Mouse (Mus musculus) midbrain, embryonic 14.5 days (tissue): ENCODE measurements at regions not wholly inside any gene's neighbourhood (a gene's known extent, or its start where the extent isn't known, plus 50 kb on each side); places are given as distances from the start of the nearest gene placed in this dataset.
A peak's percentile ranks its signal among the peaks of the same experiment; 100 is the strongest.

Experiments
- ATAC-seq: fragments of 200-750 bp; cut with Nextera tagmentation; 2 replicates; pipeline ENCODE4 v1.8.0; 2017; ENCODE audit warnings: moderate number of reproducible peaks, moderate library complexity; ENCODE audit not compliant: low FRiP score, low TSS enrichment
- DNase-seq: peaks from one replicate; pipeline ENCODE4 v3.0.0-alpha.2; 2015
- H3K27ac ChIP-seq: fragments of 300-500 bp; sonication (generic); replicated peaks from 2 replicates; pipeline ENCODE4 v1.5.1; 2014; ENCODE audit warnings: mild to moderate bottlenecking, low read depth, low read length, moderate library complexity
- H3K27me3 ChIP-seq: fragments of 300-500 bp; sonication (generic); 2 replicates; pipeline ENCODE4 v1.6.1; 2014; ENCODE audit warnings: low read length, control low read depth, mixed read lengths; ENCODE audit not compliant: control insufficient read depth, insufficient read depth
- H3K36me3 ChIP-seq: fragments of 300-500 bp; sonication (generic); 2 replicates; pipeline ENCODE4 v1.6.1; 2014; ENCODE audit warnings: low read length, control low read depth; ENCODE audit not compliant: control insufficient read depth, insufficient read depth
- H3K4me1 ChIP-seq: fragments of 300-500 bp; sonication (generic); 2 replicates; pipeline ENCODE4 v1.6.1; 2014; ENCODE audit warnings: mild to moderate bottlenecking, antibody characterized with exemption, low read length, control low read depth; ENCODE audit not compliant: control insufficient read depth, insufficient read depth
- H3K4me2 ChIP-seq: fragments of 300-500 bp; sonication (generic); 2 replicates; pipeline ENCODE4 v1.6.1; 2014; ENCODE audit warnings: mild to moderate bottlenecking, low read length, moderate library complexity
- H3K4me3 ChIP-seq: fragments of 300-500 bp; sonication (generic); replicated peaks from 2 replicates; pipeline ENCODE4 v1.5.1; 2014; ENCODE audit warnings: low read depth, low read length
- H3K9ac ChIP-seq: fragments of 300-500 bp; sonication (generic); replicated peaks from 2 replicates; pipeline ENCODE4 v1.6.1; 2014; ENCODE audit warnings: mild to moderate bottlenecking, low read length, moderate library complexity
- H3K9me3 ChIP-seq: fragments of 300-500 bp; sonication (generic); 2 replicates; pipeline ENCODE4 v1.6.1; 2016; ENCODE audit warnings: low read length, control low read depth, mixed read lengths; ENCODE audit not compliant: control insufficient read depth
- WGBS: fragments of 180-500 bp; shearing (Covaris S2); extraction: QIAGEN DNeasy Blood & Tissue Kit; methylation state at CpG from one replicate; pipeline ENCODE4 v1.1.7; 2014; 5-methylcytosine and 5-hydroxymethylcytosine counted together

DNA sequence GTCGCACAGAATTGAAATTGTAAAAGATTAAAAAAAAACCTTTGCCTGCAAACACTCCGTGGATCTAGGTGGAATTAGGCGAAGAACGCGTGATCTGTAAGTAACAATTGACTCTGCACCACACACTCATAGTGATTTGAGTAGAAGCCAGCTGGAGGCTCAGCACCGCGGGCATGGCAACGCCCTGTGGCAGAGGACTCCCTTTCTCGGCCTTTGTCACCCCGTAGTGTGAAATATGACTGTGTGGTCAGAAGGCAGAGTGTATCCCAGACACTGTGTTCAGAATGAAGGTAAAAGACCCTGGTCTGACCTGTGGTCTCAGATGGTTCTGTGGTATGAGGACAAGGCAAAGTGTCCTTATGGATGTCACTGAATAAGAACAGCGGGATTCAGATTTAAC, 183.0 kb upstream of the Zpld1 start:
- no peak overlapping the region for H3K9ac ChIP-seq
- no peaks in the 10 kb centered on the region for H3K27me3 ChIP-seq
- peak; percentile 32; the same call in 1 of the 2 replicates for ATAC-seq
- H3K27ac ChIP-seq: no peak overlapping the region
- WGBS: 66% methylated on average over 11 of the region's 11 CpGs
- DNase-seq: no peak
- H3K36me3 ChIP-seq: no peaks in the 10 kb centered on the region
- 0 out of 2 replicates have a peak overlapping the region, but pooled peaks have one; percentile 12 for H3K4me2 ChIP-seq
- H3K4me1 ChIP-seq: no peaks in the 10 kb centered on the region
- H3K9me3 ChIP-seq: no peaks in the 10 kb centered on the region
- no peak overlapping the region for H3K4me3 ChIP-seq

- ATAC-seq (peak; percentile 62), DNase-seq (peak; percentile 76)
- Histone ChIP-seq H3K4me1 (no peaks in the 10 kb centered on the region), H3K4me3 (no peak overlapping the region), H3K27ac (no peak overlapping the region), H3K36me3 (no peaks in the 10 kb centered on the region), H3K9me3 (no peaks in the 10 kb centered on the region), H3K9ac (no peak overlapping the region), H3K27me3 (no peaks in the 10 kb centered on the region), H3K4me2 (0 out of 2 replicates have a peak overlapping the region, but pooled peaks have one; percentile 12)
- whole genome bisulfite sequencing: 42% methylated on average over 7 of the region's 7 CpGs
These were observed 182.5 kb upstream of the Zpld1 start for GRCm38 (mm10) chr16:55480304-55480703.

GRCm38 (mm10) chr16:55476544-55477208, 178.9 kb upstream of the Zpld1 start:
- H3K4me1 ChIP-seq: no peaks in the 10 kb centered on the region
- no peaks in the 10 kb centered on the region for H3K27me3 ChIP-seq
- DNase-seq (peak; percentile 91), ATAC-seq (peak; percentile 57)
- WGBS: 27% methylated on average over 17 of the region's 17 CpGs
- H3K4me2 ChIP-seq: peak overlapping the region; percentile 25; the same call in 1 of the 2 replicates
- H3K9ac ChIP-seq: no peak overlapping the region
- H3K4me3 ChIP-seq: no peak overlapping the region
- no peaks in the 10 kb centered on the region for H3K9me3 ChIP-seq
- no peak overlapping the region for H3K27ac ChIP-seq
- H3K36me3 ChIP-seq: no peaks in the 10 kb centered on the region

- DNase-seq: no peak
- H3K27me3 ChIP-seq: no peaks in the 10 kb centered on the region
- 90% methylated on average over 7 of the region's 7 CpGs for WGBS
These were observed 177.3 kb upstream of the Zpld1 start for GRCm38 (mm10) chr16:55474950-55475525.

GRCm38 (mm10) chr16:55471396-55471795, 173.6 kb upstream of the Zpld1 start:
- Histone ChIP-seq H3K27ac (no peak overlapping the region), H3K36me3 (no peaks in the 10 kb centered on the region), H3K27me3 (no peaks in the 10 kb centered on the region), H3K4me3 (no peak overlapping the region), H3K4me2 (no peak overlapping the region), H3K4me1 (no peaks in the 10 kb centered on the region), H3K9ac (no peak overlapping the region), H3K9me3 (no peaks in the 10 kb centered on the region)
- WGBS: 89% methylated on average over 4 of the region's 4 CpGs
- no peak for ATAC-seq
- no peak for DNase-seq

More at GRCm38 (mm10) chr16:55474950-55475525, 177.3 kb upstream of the Zpld1 start:
- Histone ChIP-seq H3K9ac (no peak overlapping the region), H3K4me1 (no peaks in the 10 kb centered on the region), H3K36me3 (no peaks in the 10 kb centered on the region), H3K4me2 (no peak overlapping the region), H3K27ac (no peak overlapping the region), H3K9me3 (no peaks in the 10 kb centered on the region), H3K4me3 (no peak overlapping the region)
- ATAC-seq: no peak

DNA sequence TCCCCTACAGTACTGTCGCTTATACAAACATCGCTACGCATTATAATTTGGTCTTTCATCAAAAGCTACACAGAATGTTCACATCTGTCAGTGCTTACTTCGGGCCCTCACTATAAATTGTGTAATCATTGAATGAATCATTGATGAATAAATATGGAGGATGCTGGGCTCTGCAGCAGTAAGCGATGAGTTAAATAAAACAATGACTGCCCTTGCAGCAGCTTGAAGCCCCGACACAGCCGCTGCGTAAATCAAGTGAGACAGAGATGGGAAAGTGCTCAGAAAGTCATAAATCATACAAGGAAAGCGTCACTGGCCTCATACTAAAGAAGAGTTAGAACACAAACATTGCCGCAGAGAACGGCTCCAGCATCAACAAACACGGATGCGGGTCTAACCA, 172.9 kb upstream of the Zpld1 start:
- ATAC-seq (no peak), DNase-seq (no peak)
- no peaks in the 10 kb centered on the region for H3K36me3 ChIP-seq
- no peak overlapping the region for H3K27ac ChIP-seq
- no peaks in the 10 kb centered on the region for H3K27me3 ChIP-seq
- 75% methylated on average over 13 of the region's 13 CpGs for WGBS
- no peak overlapping the region for H3K4me2 ChIP-seq
- no peak overlapping the region; the same call in 1 of the 2 replicates for H3K9ac ChIP-seq
- no peaks in the 10 kb centered on the region for H3K9me3 ChIP-seq
- no peak overlapping the region for H3K4me3 ChIP-seq
- H3K4me1 ChIP-seq: no peaks in the 10 kb centered on the region

DNA sequence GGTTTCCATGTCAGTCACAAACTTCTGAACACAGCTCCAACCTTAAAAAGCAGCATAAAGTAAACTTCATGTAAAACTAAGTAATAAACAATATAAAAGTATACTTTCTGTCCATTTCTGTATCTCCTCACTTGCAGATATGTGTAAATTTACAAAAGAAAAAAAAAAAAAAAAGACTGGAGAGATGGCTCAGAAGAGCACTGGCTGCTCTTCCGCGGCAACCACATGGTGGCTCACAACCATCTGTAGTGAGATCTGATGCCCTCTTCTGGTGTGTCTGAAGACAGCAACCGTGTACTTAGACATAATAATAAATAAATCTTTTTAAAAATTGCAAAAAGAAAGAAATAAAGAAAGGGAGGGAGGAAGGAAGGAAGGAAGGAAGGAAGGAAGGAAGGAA, 171.9 kb upstream of the Zpld1 start:
- H3K4me1 ChIP-seq: no peaks in the 10 kb centered on the region
- DNase-seq (no peak), ATAC-seq (no peak)
- H3K9ac ChIP-seq: no peak overlapping the region
- H3K9me3 ChIP-seq: no peaks in the 10 kb centered on the region
- H3K27ac ChIP-seq: no peak overlapping the region
- no peaks in the 10 kb centered on the region for H3K36me3 ChIP-seq
- H3K27me3 ChIP-seq: no peaks in the 10 kb centered on the region
- no peak overlapping the region for H3K4me2 ChIP-seq
- H3K4me3 ChIP-seq: no peak overlapping the region
- 75% methylated on average over 3 of the region's 3 CpGs for WGBS

DNA sequence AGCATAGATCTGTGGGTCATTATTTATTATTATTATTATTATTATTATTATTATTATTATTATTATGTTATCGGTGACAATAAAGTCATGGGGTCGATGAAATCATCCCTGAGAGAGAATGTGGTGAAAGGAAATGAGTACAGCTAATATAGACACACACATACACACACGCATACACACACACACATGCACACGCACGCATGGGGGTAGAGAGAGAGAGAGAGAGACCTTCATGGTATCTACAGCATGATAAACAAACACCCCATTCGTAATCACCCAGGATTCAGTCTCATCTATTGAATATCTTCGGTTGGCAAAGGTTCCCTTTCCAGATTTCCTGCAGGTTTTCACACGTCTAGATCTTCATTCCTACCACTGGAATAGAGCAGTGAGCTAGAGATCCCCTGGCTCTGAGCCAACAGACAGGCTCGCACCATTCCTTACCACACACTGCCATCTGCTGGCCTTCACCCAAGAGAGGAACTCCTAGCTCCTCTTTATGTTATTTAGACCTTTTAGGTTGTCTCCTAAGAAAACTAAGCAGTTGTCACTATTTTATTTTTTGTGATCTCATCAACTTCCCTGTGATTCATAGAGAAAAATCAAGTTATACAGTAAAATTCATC, 171.2 kb upstream of the Zpld1 start:
- Histone ChIP-seq H3K27me3 (no peaks in the 10 kb centered on the region), H3K4me3 (no peak overlapping the region), H3K9ac (no peak overlapping the region), H3K27ac (no peak overlapping the region), H3K9me3 (no peaks in the 10 kb centered on the region), H3K36me3 (no peaks in the 10 kb centered on the region), H3K4me2 (no peak overlapping the region), H3K4me1 (no peaks in the 10 kb centered on the region)
- DNase-seq (peak; percentile 97), ATAC-seq (peak; percentile 80; the same call in 1 of the 2 replicates)
- WGBS: 53% methylated on average over 9 of the region's 9 CpGs

DNA sequence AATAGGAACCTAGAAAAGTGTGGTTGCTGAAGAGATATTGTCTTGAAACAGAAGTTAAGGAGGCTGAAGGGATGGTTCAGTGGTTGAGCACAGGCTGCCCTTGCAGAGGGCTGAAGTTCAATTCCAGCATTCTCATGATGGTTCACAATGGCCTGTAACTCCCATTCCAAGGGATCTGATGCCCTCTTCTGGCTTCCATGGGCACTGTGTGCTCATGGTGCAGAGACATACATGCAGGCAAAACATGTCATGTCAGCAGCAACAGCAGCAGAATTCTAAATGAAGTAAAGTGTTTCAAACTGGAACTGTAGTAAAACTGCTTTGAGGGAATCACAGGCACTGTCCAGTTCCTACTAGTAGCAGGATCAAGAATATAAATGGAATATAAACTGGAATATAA, 162.7 kb upstream of the Zpld1 start:
- no peaks in the 10 kb centered on the region for H3K9me3 ChIP-seq
- DNase-seq: peak; percentile 40
- H3K9ac ChIP-seq: no peak overlapping the region
- H3K4me1 ChIP-seq: no peaks in the 10 kb centered on the region
- H3K4me3 ChIP-seq: no peak overlapping the region
- no peaks in the 10 kb centered on the region for H3K27me3 ChIP-seq
- ATAC-seq: no peak
- H3K4me2 ChIP-seq: no peak overlapping the region
- no peak overlapping the region for H3K27ac ChIP-seq
- H3K36me3 ChIP-seq: no peaks in the 10 kb centered on the region
